Comparison of ENCODE assay signal across 8 mouse cellular contexts in genomic region chr12:31967536-31967935, GRCm38 (mm10). TPM values are rescaled to one million over a fixed set of nuclear protein-coding genes. Genes with fewer than 3 reads are reported as not detected.
A peak's percentile ranks its signal among the peaks of the same experiment; 100 is the strongest.
DNase-seq lines count a peak whose midpoint lies in the region; ATAC-seq lines count a peak whose summit lies in the region.
"Had no signal": no experiment of that assay in that cellular context is flagged by ENCODE, and none has a peak within 500 bp of the region (broad histone marks: within the 10 kb centered on the region; RNA-seq: fewer than 3 reads in every experiment).

No protein-coding gene starts in this region.

- no peaks in the 10 kb centered on the region for H3K9me3 ChIP-seq in midbrain, embryonic 11.5 days (ENCODE audit: control insufficient read depth, low read length)
- no peaks in the 10 kb centered on the region for H3K9me3 ChIP-seq in midbrain, embryonic 10.5 days (replicated peaks)
- H3K9me3 ChIP-seq in embryonic facial prominence, embryonic 11.5 days (replicated peaks; ENCODE audit: control insufficient read depth, low read length), result no peaks in the 10 kb centered on the region
- H3K9me3 ChIP-seq in intestine, embryonic 14.5 days (ENCODE audit: control insufficient read depth, low read length), result no peaks in the 10 kb centered on the region

- H3K4me3 ChIP-seq in midbrain, embryonic 11.5 days (ENCODE audit: low read depth, low read length), result no peak overlapping the region
- H3K4me3 ChIP-seq in midbrain, embryonic 10.5 days, result no peak overlapping the region
- H3K4me3 ChIP-seq in embryonic facial prominence, embryonic 11.5 days (ENCODE audit: low read depth, low read length), result no peak overlapping the region
- H3K4me3 ChIP-seq in intestine, embryonic 14.5 days (ENCODE audit: low read depth, low read length), result no peak overlapping the region
- H3K4me3 ChIP-seq: myocyte had no signal

- peak; percentile 93 for DNase-seq in midbrain, embryonic 11.5 days (ENCODE audit: low spot score, missing footprints)
- no peak for DNase-seq in midbrain, embryonic 10.5 days (ENCODE audit: low spot score)
- DNase-seq in R1 (ENCODE audit: low read depth, low spot score), result peak; percentile 73
- DNase-seq in embryonic facial prominence, embryonic 11.5 days (ENCODE audit: low spot score), result peak; percentile 78
- DNase-seq in intestine, embryonic 14.5 days (ENCODE audit: low spot score), result no peak
- DNase-seq in lung, postnatal 25 days (ENCODE audit: low spot score), result peak; percentile 51
- peak; percentile 84 for DNase-seq in splenic B cell, adult 2 months (ENCODE audit: low read depth, low spot score)

- 14% methylated on average over 2 of the region's 2 CpGs for WGBS in midbrain, embryonic 11.5 days
- 13% methylated on average over 2 of the region's 2 CpGs for WGBS in midbrain, embryonic 10.5 days
- 9% methylated on average over 2 of the region's 2 CpGs for WGBS in embryonic facial prominence, embryonic 11.5 days
- 4% methylated on average over 2 of the region's 2 CpGs for WGBS in intestine, embryonic 14.5 days

- no peaks in the 10 kb centered on the region for H3K27me3 ChIP-seq in midbrain, embryonic 11.5 days (ENCODE audit: control insufficient read depth, insufficient read depth, low read length)
- H3K27me3 ChIP-seq in midbrain, embryonic 10.5 days (ENCODE audit: low read depth, poor library complexity, severe bottlenecking), result no peaks in the 10 kb centered on the region
- no peaks in the 10 kb centered on the region for H3K27me3 ChIP-seq in embryonic facial prominence, embryonic 11.5 days (ENCODE audit: control insufficient read depth, insufficient read depth, low read length)
- no peaks in the 10 kb centered on the region for H3K27me3 ChIP-seq in intestine, embryonic 14.5 days (replicated peaks; ENCODE audit: control insufficient read depth, insufficient read depth, low read length)
- no peaks in the 10 kb centered on the region for H3K27me3 ChIP-seq in splenic B cell, adult 2 months (ENCODE audit: control insufficient read depth, insufficient read depth, low read length, poor library complexity, severe bottlenecking)

- no peaks in the 10 kb centered on the region for H3K4me1 ChIP-seq in midbrain, embryonic 11.5 days (ENCODE audit: control insufficient read depth, insufficient read depth, low read length)
- H3K4me1 ChIP-seq in midbrain, embryonic 10.5 days, result no peaks in the 10 kb centered on the region
- no peaks in the 10 kb centered on the region for H3K4me1 ChIP-seq in embryonic facial prominence, embryonic 11.5 days (ENCODE audit: control insufficient read depth, insufficient read depth, low read length)
- no peaks in the 10 kb centered on the region for H3K4me1 ChIP-seq in intestine, embryonic 14.5 days (replicated peaks; ENCODE audit: control insufficient read depth, insufficient read depth, low read length)

- H3K9ac ChIP-seq in midbrain, embryonic 11.5 days (ENCODE audit: low read length), result no peak overlapping the region
- no peak overlapping the region for H3K9ac ChIP-seq in embryonic facial prominence, embryonic 11.5 days (replicated peaks; ENCODE audit: low read length)
- H3K9ac ChIP-seq in intestine, embryonic 14.5 days (ENCODE audit: low read length), result no peak overlapping the region

- peak; percentile 58; the same call in 1 of the 2 replicates for ATAC-seq in midbrain, embryonic 11.5 days (ENCODE audit: low FRiP score)
- no peak for ATAC-seq in embryonic facial prominence, embryonic 11.5 days (replicated peaks; ENCODE audit: insufficient number of reproducible peaks, low FRiP score, low TSS enrichment, low read depth)
- peak; percentile 58; the same call in 1 of the 2 replicates for ATAC-seq in intestine, embryonic 14.5 days (replicated peaks; ENCODE audit: low FRiP score, low TSS enrichment, low read depth)

- no peaks in the 10 kb centered on the region; the same call in 1 of the 2 replicates for H3K36me3 ChIP-seq in midbrain, embryonic 11.5 days (ENCODE audit: control insufficient read depth, insufficient read depth, low read length)
- H3K36me3 ChIP-seq in midbrain, embryonic 10.5 days, result peaks cover 7% of the 10 kb centered on the region
- H3K36me3 ChIP-seq in embryonic facial prominence, embryonic 11.5 days (replicated peaks; ENCODE audit: control insufficient read depth, insufficient read depth, low read depth, low read length), result no peaks in the 10 kb centered on the region
- 0 out of 2 replicates have a peak, but pooled peaks cover 4% of the 10 kb centered on the region for H3K36me3 ChIP-seq in intestine, embryonic 14.5 days (ENCODE audit: control insufficient read depth, insufficient read depth, low read length)
- no peaks in the 10 kb centered on the region for H3K36me3 ChIP-seq in splenic B cell, adult 2 months (ENCODE audit: control insufficient read depth, insufficient read depth, low read length, poor library complexity, severe bottlenecking)

- no peak overlapping the region for H3K27ac ChIP-seq in midbrain, embryonic 11.5 days (ENCODE audit: low read depth, low read length)
- no peak overlapping the region for H3K27ac ChIP-seq in midbrain, embryonic 10.5 days (replicated peaks)
- no peak overlapping the region for H3K27ac ChIP-seq in embryonic facial prominence, embryonic 11.5 days (replicated peaks; ENCODE audit: low read depth, low read length)
- H3K27ac ChIP-seq in intestine, embryonic 14.5 days (ENCODE audit: low read depth), result no peak overlapping the region

- no peak overlapping the region for H3K4me2 ChIP-seq in midbrain, embryonic 11.5 days
- H3K4me2 ChIP-seq in embryonic facial prominence, embryonic 11.5 days (ENCODE audit: low read depth, low read length), result no peak overlapping the region
- no peak overlapping the region for H3K4me2 ChIP-seq in intestine, embryonic 14.5 days (ENCODE audit: low read length)

RNA-seq across cellular contexts. Expression of gene Hbp1, which starts 17.2 kb away (rescaled TPM):
- 88.8 and 96.0 TPM in 2 replicates for polyA plus RNA-seq in midbrain, embryonic 11.5 days (2014; fragmentation: Nextera tagmentation; extraction: Ambion mirVana)
- 78.2 and 88.1 TPM in 2 replicates for polyA plus RNA-seq in midbrain, embryonic 10.5 days (2016; fragmentation: Nextera tagmentation; extraction: Ambion mirVana)
- 129 and 137 TPM in 2 replicates for polyA plus RNA-seq in embryonic facial prominence, embryonic 11.5 days (2014; fragmentation: Nextera tagmentation; extraction: Ambion mirVana)
- 111 and 112 TPM in 2 replicates for polyA plus RNA-seq in intestine, embryonic 14.5 days (2014; fragmentation: Nextera tagmentation; extraction: Ambion mirVana)

Comparison
In these comparisons a context has a peak if more than half of its experiments do, and no peak if none do; other contexts are left out.
1. DNase-seq: peak in midbrain, embryonic 11.5 days (single experiment), R1 (single experiment), embryonic facial prominence, embryonic 11.5 days (single experiment), lung, postnatal 25 days (single experiment) and splenic B cell, adult 2 months (single experiment); none in midbrain, embryonic 10.5 days (single experiment) and intestine, embryonic 14.5 days (single experiment).